Mouse (Mus musculus) CH12.LX (cell line): Measurements from ENCODE around the gene Pced1b.

Source experiments
- BHLHE40 ChIP-seq: IDR thresholded peaks from 2 replicates; pipeline ENCODE4 v1.6.1; 2011; ENCODE audit warnings: mild to moderate bottlenecking, low read depth, low read length, improper control_type of control experiment
- CHD1 ChIP-seq: IDR thresholded peaks from 2 replicates; pipeline ENCODE4 v1.6.1; 2012; ENCODE audit warnings: low read depth, low read length, improper control_type of control experiment, inconsistent platforms
- CHD2 ChIP-seq: IDR thresholded peaks from 2 replicates; pipeline ENCODE4 v1.6.1; 2011; ENCODE audit warnings: low read length, improper control_type of control experiment
- CTCF ChIP-seq, 2 experiments: IDR thresholded peaks in 1 of 2; conservative IDR thresholded peaks in 1 of 2; 2 replicates each; pipeline ENCODE4 v1.5.1; 2011 to 2012; ENCODE audit warnings: low read depth in 2 of 2, low read length in 2 of 2, improper control_type of control experiment in 1 of 2, inconsistent platforms in 1 of 2, mild to moderate bottlenecking in 1 of 2, moderate library complexity in 1 of 2
- EP300 ChIP-seq: IDR thresholded peaks from 2 replicates; pipeline ENCODE4 v1.6.1; 2011; ENCODE audit warnings: low read length, improper control_type of control experiment
- GABPA ChIP-seq: IDR thresholded peaks from 2 replicates; pipeline ENCODE4 v1.6.1; 2012; ENCODE audit warnings: low read depth, low read length, improper control_type of control experiment, inconsistent platforms; ENCODE audit not compliant: insufficient replicate concordance
- KAT2A ChIP-seq: IDR thresholded peaks from 2 replicates; pipeline ENCODE4 v1.6.1; 2012; ENCODE audit warnings: low read length, improper control_type of control experiment, inconsistent platforms; ENCODE audit not compliant: insufficient replicate concordance
- MAX ChIP-seq: IDR thresholded peaks from 2 replicates; pipeline ENCODE4 v1.6.1; 2011; ENCODE audit warnings: low read length, improper control_type of control experiment
- MAZ ChIP-seq: IDR thresholded peaks from 2 replicates; pipeline ENCODE4 v1.6.1; 2012; ENCODE audit warnings: low read depth, mild to moderate bottlenecking, inconsistent platforms, low read length, improper control_type of control experiment, moderate library complexity
- POLR2A ChIP-seq: IDR thresholded peaks from 2 replicates; pipeline ENCODE4 v1.6.1; 2011; ENCODE audit warnings: low read depth, mild to moderate bottlenecking, improper control_type of control experiment, low read length
- POLR2AphosphoS2 ChIP-seq: IDR thresholded peaks from 2 replicates; pipeline ENCODE4 v1.6.1; 2011; ENCODE audit warnings: low read depth, low read length, improper control_type of control experiment
- RAD21 ChIP-seq: IDR thresholded peaks from 2 replicates; pipeline ENCODE4 v1.6.1; 2011; ENCODE audit warnings: low read depth, mild to moderate bottlenecking, low read length, improper control_type of control experiment, moderate library complexity
- UBTF ChIP-seq: IDR thresholded peaks from 2 replicates; pipeline ENCODE4 v1.6.1; 2012; ENCODE audit warnings: low read depth, mild to moderate bottlenecking, inconsistent platforms, low read length, improper control_type of control experiment, moderate library complexity

DNA sequence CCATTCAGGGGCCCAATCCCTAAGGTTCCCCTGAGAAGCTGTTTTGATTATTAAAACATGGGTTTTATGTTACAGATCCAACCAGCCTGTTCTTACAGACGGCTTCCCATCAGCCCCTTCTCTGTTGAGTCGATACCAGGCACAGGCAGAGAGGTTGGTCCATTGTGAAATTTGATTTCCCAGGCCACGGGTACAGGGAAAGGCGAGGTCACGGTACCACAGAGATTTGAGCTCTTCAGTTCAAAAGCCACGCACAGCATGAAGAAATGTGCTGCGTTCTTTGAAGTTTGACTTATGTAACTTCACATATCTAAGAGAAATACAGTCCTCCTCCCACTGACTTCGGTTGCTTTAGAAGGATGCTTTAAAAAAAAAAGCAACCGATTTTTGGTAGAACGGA, 39.8 kb downstream of the Pced1b start:
- TF ChIP-seq RAD21 (no peak), POLR2A (no peak), BHLHE40 (no peak), CHD2 (no peak), CTCF (conservative IDR thresholded peaks at IDR 0.05 in 1 of 2, IDR thresholded peaks at IDR 0.05 in 1 of 2; ENCODE audit: low read depth in 2 of 2, low read length in 2 of 2) (no peak), CHD1 (no peak), POLR2AphosphoS2 (no peak), EP300 (no peak), KAT2A (no peak), MAZ (no peak), MAX (no peak), UBTF (no peak), GABPA (no peak)
